Mouse (Mus musculus) midbrain, postnatal 0 days (tissue): ENCODE data around the gene Rgcc. TPM values are rescaled to one million over a fixed set of nuclear protein-coding genes. Genes with fewer than 3 reads are reported as not detected.

Experiments
- ATAC-seq: fragments of 200-750 bp; cut with Nextera tagmentation; 2 replicates; pipeline ENCODE4 v1.8.0; 2017; ENCODE audit warnings: moderate number of reproducible peaks, mild to moderate bottlenecking, moderate TSS enrichment, moderate library complexity; ENCODE audit not compliant: low FRiP score
- DNase-seq: peaks from one replicate; pipeline ENCODE4 v3.0.0-alpha.2; 2015; ENCODE audit warnings: low spot score
- H3K27ac ChIP-seq: fragments of 300-500 bp; sonication (generic); 2 replicates; pipeline ENCODE4 v1.5.1; 2014; ENCODE audit warnings: low read depth, mild to moderate bottlenecking, low read length, mixed read lengths
- H3K27me3 ChIP-seq: fragments of 300-500 bp; sonication (generic); 2 replicates; pipeline ENCODE4 v1.6.1; 2014; ENCODE audit warnings: low read length, control low read depth, mixed read lengths; ENCODE audit not compliant: insufficient read depth
- H3K36me3 ChIP-seq: fragments of 300-500 bp; sonication (generic); 2 replicates; pipeline ENCODE4 v1.6.1; 2014; ENCODE audit warnings: low read length, control low read depth, mixed read lengths; ENCODE audit not compliant: insufficient read depth
- H3K4me1 ChIP-seq: fragments of 300-500 bp; sonication (generic); 2 replicates; pipeline ENCODE4 v1.6.1; 2014; ENCODE audit warnings: mild to moderate bottlenecking, control low read depth, antibody characterized with exemption, low read length, mixed read lengths; ENCODE audit not compliant: insufficient read depth
- H3K4me2 ChIP-seq: fragments of 300-500 bp; sonication (generic); 2 replicates; pipeline ENCODE4 v1.6.1; 2014; ENCODE audit warnings: low read depth, mild to moderate bottlenecking, low read length, mixed read lengths; ENCODE audit not compliant: poor library complexity, severe bottlenecking
- H3K4me3 ChIP-seq: fragments of 300-500 bp; sonication (generic); 2 replicates; pipeline ENCODE4 v1.5.1; 2014; ENCODE audit warnings: low read depth, mild to moderate bottlenecking, low read length, moderate library complexity
- H3K9ac ChIP-seq: fragments of 300-500 bp; sonication (generic); replicated peaks from 2 replicates; pipeline ENCODE4 v1.6.1; 2014; ENCODE audit warnings: mild to moderate bottlenecking, low read length, moderate library complexity, mixed read lengths; ENCODE audit not compliant: poor library complexity, severe bottlenecking
- H3K9me3 ChIP-seq: fragments of 300-500 bp; sonication (generic); 2 replicates; pipeline ENCODE4 v1.6.1; 2016; ENCODE audit warnings: low read length, control low read depth
- CTCF ChIP-seq: IDR thresholded peaks from 2 replicates; pipeline ENCODE4 v1.5.1; 2016; ENCODE audit warnings: antibody characterized with exemption, mild to moderate bottlenecking
- WGBS: fragments of 180-500 bp; shearing (Covaris S2); extraction: QIAGEN DNeasy Blood & Tissue Kit; methylation state at CpG from one replicate; pipeline ENCODE4 v1.1.7; 2014; 5-methylcytosine and 5-hydroxymethylcytosine counted together
- polyA plus RNA-seq: library from polyadenylated mRNA; unstranded; fragments of >200 nt; fragmentation: Nextera tagmentation; extraction: Ambion mirVana; gene quantifications from 2 replicates; pipeline ENCODE4 v1.2.1, GENCODE M21; 2015
- total RNA-seq: library from RNA; depleted of rRNA; stranded (reverse); fragments of >200 nt; gene quantifications from 2 replicates; pipeline ENCODE4 v1.2.3, GENCODE M21; 2014

Gene Rgcc
- total and polyA plus RNA-seq, 2 experiments from 2014 or later, result 29.9 to 64.3 TPM

DNA sequence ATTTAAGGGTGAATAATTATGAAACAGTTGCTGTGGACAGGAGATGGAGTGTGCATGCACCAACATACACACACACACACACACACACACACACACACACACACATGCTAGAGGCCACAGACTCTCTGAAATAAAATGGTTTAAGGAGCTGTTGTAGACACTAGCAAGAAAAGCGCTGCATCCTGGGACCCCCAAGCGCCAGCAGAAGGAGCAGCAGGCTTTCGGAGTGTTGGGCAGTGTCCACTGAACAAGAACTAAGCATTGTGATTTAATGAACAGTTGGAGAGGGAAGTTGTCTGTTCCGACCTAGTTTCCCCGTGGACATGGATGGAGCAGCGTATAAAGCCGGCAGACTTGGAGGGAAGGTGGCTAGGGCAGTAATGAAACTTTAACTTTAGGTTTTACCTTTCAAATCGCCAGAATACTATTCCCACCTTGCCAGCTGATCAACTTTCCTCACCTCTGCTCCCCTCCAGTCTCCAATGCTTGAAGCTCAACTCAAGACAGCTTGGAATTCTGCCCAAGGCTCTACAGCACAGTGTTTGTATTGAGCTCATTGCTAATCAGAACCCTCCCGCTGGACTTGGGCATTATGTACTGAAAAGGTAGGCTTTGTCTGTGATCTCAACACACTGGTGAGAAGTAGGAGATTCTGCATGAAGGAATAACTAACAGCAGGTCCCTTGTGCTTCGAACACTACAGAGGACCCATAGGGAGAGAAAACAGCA lies 22.8 kb upstream of the Rgcc start:
- Histone ChIP-seq H3K27me3 (no peaks in the 10 kb centered on the region; the same call in 1 of the 2 replicates), H3K4me1 (no peaks in the 10 kb centered on the region), H3K4me3 (no peak overlapping the region), H3K9me3 (no peaks in the 10 kb centered on the region), H3K9ac (no peak overlapping the region), H3K27ac (no peak overlapping the region), H3K4me2 (no peak overlapping the region), H3K36me3 (no peaks in the 10 kb centered on the region)
- WGBS, result 74% methylated on average over 10 of the region's 10 CpGs
- no peak; the same call in 1 of the 2 replicates for ATAC-seq
- no peak for TF ChIP-seq CTCF
- DNase-seq, result peak; percentile 49

DNA sequence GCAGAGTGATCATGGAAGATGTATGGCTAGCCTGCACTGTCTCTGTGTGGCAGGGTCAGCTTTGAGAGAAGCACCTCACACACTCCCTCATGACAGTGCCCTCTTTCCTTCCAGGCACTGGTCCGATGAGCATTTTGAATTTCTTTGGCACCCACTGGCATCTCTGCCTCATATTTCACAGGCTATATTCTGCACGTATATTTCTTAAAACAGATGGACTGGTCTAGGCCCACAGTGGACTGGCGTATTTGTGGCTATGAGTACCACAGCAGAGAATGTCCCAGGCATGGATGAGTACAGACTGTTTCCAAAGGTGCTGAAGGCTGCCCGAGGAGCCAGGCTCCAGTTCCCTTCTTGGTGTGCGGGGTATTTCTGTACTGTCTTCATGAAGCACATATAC lies 20.4 kb upstream of the Rgcc start:
- no peak overlapping the region for H3K4me2 ChIP-seq
- H3K9me3 ChIP-seq, result no peaks in the 10 kb centered on the region
- H3K4me3 ChIP-seq, result no peak overlapping the region
- H3K36me3 ChIP-seq, result no peaks in the 10 kb centered on the region
- WGBS, result 95% methylated on average over 5 of the region's 5 CpGs
- no peak overlapping the region for H3K27ac ChIP-seq
- H3K27me3 ChIP-seq, result no peaks in the 10 kb centered on the region; the same call in 1 of the 2 replicates
- H3K4me1 ChIP-seq, result no peaks in the 10 kb centered on the region
- H3K9ac ChIP-seq, result no peak overlapping the region
- no peak for ATAC-seq
- DNase-seq, result no peak
- TF ChIP-seq CTCF, result no peak

DNA sequence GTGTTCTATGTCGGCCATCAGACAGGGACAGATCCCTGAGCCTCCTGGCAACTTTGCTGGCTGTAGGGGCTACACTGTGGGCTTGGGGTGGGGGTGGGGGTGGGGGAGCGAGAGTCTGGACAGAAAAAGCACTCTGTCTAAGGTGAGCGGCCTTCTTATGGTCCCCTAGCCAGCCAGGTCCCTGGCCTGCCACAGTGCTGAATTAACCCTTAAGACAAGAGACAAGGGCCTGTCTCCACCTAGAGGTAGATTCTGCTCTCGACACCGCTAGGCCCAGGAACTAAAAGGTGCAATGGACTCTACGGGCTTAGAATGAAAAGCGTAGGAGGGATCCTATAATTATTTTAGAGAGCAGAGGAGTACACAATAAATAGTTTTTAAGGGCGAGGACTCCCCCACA lies 19.7 kb upstream of the Rgcc start:
- no peak overlapping the region for H3K4me3 ChIP-seq
- H3K27me3 ChIP-seq, result no peaks in the 10 kb centered on the region; the same call in 1 of the 2 replicates
- no peak overlapping the region for H3K27ac ChIP-seq
- H3K4me1 ChIP-seq, result no peaks in the 10 kb centered on the region
- TF ChIP-seq CTCF, result peak; percentile 80
- H3K9ac ChIP-seq, result no peak overlapping the region
- DNase-seq, result peak; percentile 67
- H3K9me3 ChIP-seq, result no peaks in the 10 kb centered on the region
- no peaks in the 10 kb centered on the region for H3K36me3 ChIP-seq
- ATAC-seq, result peak; percentile 60
- 34% methylated on average over 8 of the region's 8 CpGs for WGBS
- no peak overlapping the region for H3K4me2 ChIP-seq

DNA sequence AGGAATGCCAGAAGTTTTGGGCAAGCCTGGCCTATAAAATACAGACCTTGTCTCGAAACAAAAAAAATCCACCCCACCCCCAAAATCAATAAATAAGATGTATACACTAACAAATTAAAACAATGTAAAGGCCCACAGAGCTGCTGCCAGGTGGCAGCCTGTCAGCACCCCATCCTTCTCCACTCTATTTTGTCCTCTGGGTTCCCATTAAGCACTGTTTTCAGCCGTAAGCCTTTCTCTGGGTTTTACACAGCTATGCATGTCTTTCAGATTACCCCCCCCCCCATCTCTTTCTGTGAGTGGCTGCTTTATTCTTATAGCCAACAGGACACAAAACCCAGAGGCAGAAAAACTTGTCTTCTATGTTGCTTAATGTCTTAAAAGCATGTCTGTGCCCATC lies 16.2 kb upstream of the Rgcc start:
- no peak for ATAC-seq
- Histone ChIP-seq H3K9me3 (no peaks in the 10 kb centered on the region), H3K27ac (no peak overlapping the region), H3K9ac (no peak overlapping the region), H3K4me1 (no peaks in the 10 kb centered on the region), H3K4me3 (no peak overlapping the region), H3K27me3 (no peaks in the 10 kb centered on the region; the same call in 1 of the 2 replicates), H3K36me3 (no peaks in the 10 kb centered on the region), H3K4me2 (no peak overlapping the region)
- DNase-seq, result no peak
- TF ChIP-seq CTCF, result no peak
- WGBS, result 64% methylated on average over 2 of the region's 2 CpGs

DNA sequence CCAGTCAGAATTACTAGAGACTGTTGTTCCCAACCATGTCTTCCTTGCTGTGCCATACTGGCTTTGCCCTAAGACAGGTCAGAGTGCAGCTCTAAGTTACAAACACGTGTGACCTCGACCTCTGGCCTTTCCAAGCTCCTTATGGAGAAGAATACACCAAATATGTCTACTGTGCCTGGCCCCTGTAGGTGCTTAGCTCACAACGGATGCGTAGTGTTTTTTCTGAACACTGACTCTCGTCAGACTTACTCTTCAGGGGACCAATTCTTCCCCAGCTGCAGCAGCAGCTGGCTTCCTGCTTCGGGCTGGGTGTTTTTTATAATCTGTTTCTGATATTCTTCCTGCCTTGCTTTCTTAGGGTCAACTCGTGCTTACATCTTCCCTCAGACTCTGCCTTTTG lies 14.4 kb upstream of the Rgcc start:
- no peaks in the 10 kb centered on the region for H3K27me3 ChIP-seq
- no peaks in the 10 kb centered on the region for H3K9me3 ChIP-seq
- ATAC-seq (no peak), DNase-seq (no peak)
- no peaks in the 10 kb centered on the region for H3K4me1 ChIP-seq
- no peaks in the 10 kb centered on the region for H3K36me3 ChIP-seq
- H3K9ac ChIP-seq, result no peak overlapping the region
- no peak for TF ChIP-seq CTCF
- H3K4me3 ChIP-seq, result no peak overlapping the region
- 65% methylated on average over 7 of the region's 7 CpGs for WGBS
- H3K27ac ChIP-seq, result no peak overlapping the region
- H3K4me2 ChIP-seq, result no peak overlapping the region

DNA sequence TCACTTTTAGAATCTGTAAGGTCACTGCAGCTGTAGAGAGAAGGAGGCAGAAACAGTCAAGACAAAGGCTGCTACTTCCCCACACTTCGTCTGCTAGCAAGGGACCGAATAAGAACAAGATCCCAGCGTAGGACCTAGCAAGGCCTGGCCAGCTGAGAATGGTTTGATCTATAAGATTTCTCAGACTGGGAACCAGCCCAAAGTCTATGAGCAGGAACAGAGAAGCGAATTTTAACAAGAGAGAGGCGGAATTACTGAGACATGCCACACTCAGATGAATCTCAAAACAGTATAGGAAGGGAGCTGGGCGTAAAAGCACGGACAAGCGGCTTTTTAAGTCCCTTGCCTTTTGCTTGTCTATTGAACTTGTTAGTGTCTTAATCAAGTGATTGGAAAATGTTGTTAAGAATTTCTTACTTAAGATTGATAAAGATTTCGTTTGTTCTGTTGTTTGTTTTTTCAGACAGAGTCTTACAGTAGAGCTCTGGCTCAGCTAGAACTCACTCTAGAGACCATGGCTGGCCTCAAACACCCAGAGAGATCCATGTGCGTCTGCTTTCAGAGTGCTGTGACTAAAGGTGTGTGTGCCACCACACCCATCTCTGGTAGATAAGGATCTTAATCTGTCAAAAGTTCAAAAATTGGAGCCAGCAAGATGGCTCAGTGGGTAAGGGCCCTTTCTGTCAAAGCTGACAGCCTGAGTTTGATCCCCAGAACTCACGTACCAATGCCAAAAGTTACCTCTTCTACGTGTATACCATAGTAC lies 13.0 kb upstream of the Rgcc start:
- Histone ChIP-seq H3K27ac (0 out of 2 replicates have a peak overlapping the region, but pooled peaks have one; percentile 40), H3K9ac (no peak overlapping the region), H3K4me3 (no peak overlapping the region), H3K4me1 (no peaks in the 10 kb centered on the region), H3K9me3 (no peaks in the 10 kb centered on the region), H3K4me2 (no peak overlapping the region), H3K27me3 (no peaks in the 10 kb centered on the region), H3K36me3 (no peaks in the 10 kb centered on the region)
- WGBS, result 76% methylated on average over 12 of the region's 12 CpGs
- DNase-seq, result no peak
- ATAC-seq, result no peak
- no peak for TF ChIP-seq CTCF
